Mouse (Mus musculus): Measurements from ENCODE around the gene Lonp2. TPM values are rescaled to one million over a fixed set of nuclear protein-coding genes. Genes with fewer than 3 reads are reported as not detected.

Gene Lonp2
- total and polyA plus RNA-seq, 3 experiments, result 42.5 to 73.4 (median 47.8) TPM

DNA sequence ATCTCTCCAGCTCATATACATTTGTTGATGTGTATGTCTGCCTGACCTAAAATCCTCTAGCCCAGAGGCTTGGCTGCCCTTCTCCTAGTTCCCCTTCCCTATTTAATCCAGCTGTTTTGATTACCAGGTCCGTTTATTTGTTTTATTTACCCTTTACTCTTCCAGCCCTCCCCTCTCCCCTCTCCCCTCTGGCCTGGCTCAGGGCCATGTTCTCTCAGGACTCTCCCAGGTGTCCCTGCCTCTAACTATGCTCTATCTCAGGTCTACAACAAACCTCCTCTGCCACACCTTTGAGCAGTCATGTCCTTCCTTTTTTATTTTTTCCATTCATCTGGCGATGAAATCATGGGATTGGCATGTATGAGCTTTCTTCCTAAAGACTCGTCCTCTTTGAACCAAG is 106.5 kb downstream of the Lonp2 start:
- TF ChIP-seq TAL1 (conservative IDR thresholded peaks at IDR 0.05; ENCODE audit: low read depth, low read length) (no peak), GATA1 (IDR thresholded peaks at IDR 0.05; ENCODE audit: borderline replicate concordance, low read length) (no peak), GATA2 (IDR thresholded peaks at IDR 0.05; ENCODE audit: borderline replicate concordance, low read depth, low read length) (no peak), CTCF (IDR thresholded peaks at IDR 0.05; ENCODE audit: low read depth, low read length) (no peak), POLR2AphosphoS5 (IDR thresholded peaks at IDR 0.05; ENCODE audit: insufficient replicate concordance, low read depth, low read length) (no peak)

DNA sequence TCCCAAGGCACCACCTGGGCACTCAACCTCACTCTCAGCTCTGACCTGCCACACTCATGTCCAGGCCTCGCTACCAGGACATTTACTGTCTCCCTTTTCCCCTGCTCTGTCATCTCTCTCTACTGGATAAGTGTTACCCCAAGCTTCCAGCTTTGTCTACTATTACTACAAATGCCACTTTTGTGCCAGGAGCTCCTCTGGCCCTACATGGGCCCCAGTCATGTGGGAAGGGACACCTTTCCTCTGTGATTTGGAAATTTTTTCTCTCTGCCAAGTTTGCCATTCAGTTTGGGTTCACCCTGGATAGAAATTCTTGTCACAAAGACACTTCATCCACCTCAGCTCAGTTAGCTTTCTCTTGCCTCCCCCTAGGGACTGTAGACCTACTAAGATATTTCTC is 107.0 kb downstream of the Lonp2 start:
- TF ChIP-seq POLR2AphosphoS5 (IDR thresholded peaks at IDR 0.05; ENCODE audit: insufficient replicate concordance, low read depth, low read length), result no peak
- TF ChIP-seq TAL1 (conservative IDR thresholded peaks at IDR 0.05; ENCODE audit: low read depth, low read length), result no peak
- TF ChIP-seq GATA2 (IDR thresholded peaks at IDR 0.05; ENCODE audit: borderline replicate concordance, low read depth, low read length), result no peak
- TF ChIP-seq CTCF (IDR thresholded peaks at IDR 0.05; ENCODE audit: low read depth, low read length), result no peak
- no peak for TF ChIP-seq GATA1 (IDR thresholded peaks at IDR 0.05; ENCODE audit: borderline replicate concordance, low read length)
- peaks cover 35% of the 10 kb centered on the region for H3K4me1 ChIP-seq (ENCODE audit: insufficient read depth, low read depth, low read length)
- H3K9me3 ChIP-seq (replicated peaks), result no peaks in the 10 kb centered on the region
- no peaks in the 10 kb centered on the region for H3K27me3 ChIP-seq (ENCODE audit: insufficient read depth, low read length)
- peaks cover 29% of the 10 kb centered on the region for H3K36me3 ChIP-seq (replicated peaks)
- DNase-seq (ENCODE audit: low spot score) (no peak), ATAC-seq (ENCODE audit: extremely low read depth, insufficient number of reproducible peaks, low FRiP score, poor library complexity, severe bottlenecking) (no peak)
- no peak overlapping the region for H3K4me3 ChIP-seq (ENCODE audit: low read depth, low read length)

More for the DNA sequence above, 106.5 kb downstream of the Lonp2 start:
- no peaks in the 10 kb centered on the region for H3K27me3 ChIP-seq (ENCODE audit: insufficient read depth, low read length)
- DNase-seq (ENCODE audit: low spot score), result no peak
- H3K9me3 ChIP-seq (replicated peaks), result no peaks in the 10 kb centered on the region
- no peak overlapping the region for H3K4me3 ChIP-seq (ENCODE audit: low read depth, low read length)
- H3K4me1 ChIP-seq (ENCODE audit: insufficient read depth, low read depth, low read length), result peaks cover 29% of the 10 kb centered on the region
- peaks cover 29% of the 10 kb centered on the region for H3K36me3 ChIP-seq (replicated peaks)
- ATAC-seq (ENCODE audit: extremely low read depth, insufficient number of reproducible peaks, low FRiP score, poor library complexity, severe bottlenecking), result no peak

DNA sequence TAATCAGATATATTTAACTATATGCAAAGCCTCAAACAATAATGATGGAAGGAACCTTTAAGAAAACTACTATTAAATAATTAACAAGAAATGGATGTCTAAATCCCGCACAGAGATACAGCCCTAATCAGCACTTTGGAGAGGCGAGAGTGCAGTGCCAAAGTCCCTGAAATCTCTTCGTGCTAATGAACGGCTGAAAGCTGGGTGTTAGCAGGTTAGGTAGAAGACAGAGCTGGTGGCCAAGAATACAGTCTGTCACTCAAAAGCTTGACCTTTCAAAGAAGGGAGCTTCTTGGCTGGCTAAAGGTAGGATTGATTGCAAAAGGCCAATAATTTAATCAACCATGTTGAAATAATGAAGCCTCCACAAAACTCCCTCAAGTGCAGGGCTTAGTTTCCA is 110.3 kb downstream of the Lonp2 start:
- TF ChIP-seq POLR2AphosphoS5 (IDR thresholded peaks at IDR 0.05; ENCODE audit: insufficient replicate concordance, low read depth, low read length) (no peak), TAL1 (conservative IDR thresholded peaks at IDR 0.05; ENCODE audit: low read depth, low read length) (no peak), GATA1 (IDR thresholded peaks at IDR 0.05; ENCODE audit: borderline replicate concordance, low read length) (no peak), CTCF (IDR thresholded peaks at IDR 0.05; ENCODE audit: low read depth, low read length) (no peak), GATA2 (IDR thresholded peaks at IDR 0.05; ENCODE audit: borderline replicate concordance, low read depth, low read length) (no peak)
- ATAC-seq (ENCODE audit: extremely low read depth, insufficient number of reproducible peaks, low FRiP score, poor library complexity, severe bottlenecking), result no peak
- Histone ChIP-seq H3K4me3 (ENCODE audit: low read depth, low read length) (no peak overlapping the region), H3K27me3 (ENCODE audit: insufficient read depth, low read length) (no peaks in the 10 kb centered on the region), H3K36me3 (replicated peaks) (peaks cover 8% of the 10 kb centered on the region), H3K9me3 (replicated peaks) (no peaks in the 10 kb centered on the region), H3K4me1 (ENCODE audit: insufficient read depth, low read depth, low read length) (peaks cover 26% of the 10 kb centered on the region)
- no peak for DNase-seq (ENCODE audit: low spot score)

DNA sequence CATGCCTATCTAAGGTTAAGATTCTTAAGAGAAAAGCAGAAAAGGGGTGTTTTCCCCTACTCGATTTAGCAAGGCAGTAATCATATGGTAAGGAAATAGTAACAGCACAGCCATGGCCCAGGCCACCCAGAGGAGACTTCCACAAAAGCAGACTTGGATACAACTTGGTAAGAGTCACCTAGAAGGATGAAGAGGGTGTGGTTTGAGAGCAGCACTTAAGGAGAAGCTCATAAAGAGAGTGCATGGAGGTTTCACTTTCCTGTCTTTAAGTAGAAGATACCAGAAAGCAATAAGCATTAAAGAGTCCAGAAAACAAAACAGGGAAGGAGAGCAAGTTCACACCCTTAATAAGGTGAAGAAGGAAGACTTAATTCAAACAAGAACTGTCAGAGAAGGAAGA is 111.1 kb downstream of the Lonp2 start:
- peaks cover 26% of the 10 kb centered on the region for H3K4me1 ChIP-seq (ENCODE audit: insufficient read depth, low read depth, low read length)
- TF ChIP-seq TAL1 (conservative IDR thresholded peaks at IDR 0.05; ENCODE audit: low read depth, low read length), result no peak
- TF ChIP-seq CTCF (IDR thresholded peaks at IDR 0.05; ENCODE audit: low read depth, low read length), result no peak
- no peak for TF ChIP-seq GATA2 (IDR thresholded peaks at IDR 0.05; ENCODE audit: borderline replicate concordance, low read depth, low read length)
- no peak for TF ChIP-seq GATA1 (IDR thresholded peaks at IDR 0.05; ENCODE audit: borderline replicate concordance, low read length)
- TF ChIP-seq POLR2AphosphoS5 (IDR thresholded peaks at IDR 0.05; ENCODE audit: insufficient replicate concordance, low read depth, low read length), result no peak
- ATAC-seq (ENCODE audit: extremely low read depth, insufficient number of reproducible peaks, low FRiP score, poor library complexity, severe bottlenecking), result no peak

DNA sequence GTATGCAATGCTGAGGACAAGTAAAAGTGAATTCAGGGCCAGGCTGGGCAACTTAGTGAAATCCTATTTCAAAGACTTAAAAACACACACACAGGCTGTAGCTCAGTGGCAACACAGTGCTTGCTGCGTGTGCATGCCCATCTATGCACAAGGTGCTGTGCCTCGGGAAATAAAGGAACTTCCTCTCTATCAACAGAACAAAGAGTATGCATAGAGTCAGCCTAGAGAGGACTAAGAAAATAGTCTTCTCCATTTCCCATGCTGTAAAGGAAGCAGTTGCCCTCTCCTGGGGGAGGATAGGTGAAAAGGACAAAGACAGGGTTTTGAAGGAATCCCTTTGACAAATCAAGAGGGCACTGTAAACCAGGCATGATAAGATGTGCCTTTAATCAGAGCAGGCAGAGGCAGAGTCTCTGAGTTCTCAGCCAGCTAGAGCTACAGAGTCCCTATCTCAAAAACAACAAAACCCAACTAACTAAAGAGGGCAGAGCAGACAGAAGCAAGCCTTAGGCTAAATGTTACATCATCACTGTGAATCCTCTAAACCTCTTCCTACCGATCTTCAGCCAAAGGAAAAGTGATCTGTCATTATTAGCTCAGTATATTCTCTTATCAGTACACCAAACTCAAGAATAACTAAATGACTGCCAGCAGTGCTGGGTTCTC is 111.7 kb downstream of the Lonp2 start:
- DNase-seq (ENCODE audit: low spot score) (no peak), ATAC-seq (ENCODE audit: extremely low read depth, insufficient number of reproducible peaks, low FRiP score, poor library complexity, severe bottlenecking) (peak; percentile 41)
- H3K36me3 ChIP-seq (replicated peaks), result peaks cover 5% of the 10 kb centered on the region
- peaks cover 23% of the 10 kb centered on the region for H3K4me1 ChIP-seq (ENCODE audit: insufficient read depth, low read depth, low read length)
- H3K27me3 ChIP-seq (ENCODE audit: insufficient read depth, low read length), result no peaks in the 10 kb centered on the region
- H3K4me3 ChIP-seq (ENCODE audit: low read depth, low read length), result no peak overlapping the region
- no peak for TF ChIP-seq POLR2AphosphoS5 (IDR thresholded peaks at IDR 0.05; ENCODE audit: insufficient replicate concordance, low read depth, low read length)
- TF ChIP-seq GATA2 (IDR thresholded peaks at IDR 0.05; ENCODE audit: borderline replicate concordance, low read depth, low read length), result no peak
- TF ChIP-seq TAL1 (conservative IDR thresholded peaks at IDR 0.05; ENCODE audit: low read depth, low read length), result no peak
- no peak for TF ChIP-seq CTCF (IDR thresholded peaks at IDR 0.05; ENCODE audit: low read depth, low read length)
- TF ChIP-seq GATA1 (IDR thresholded peaks at IDR 0.05; ENCODE audit: borderline replicate concordance, low read length), result no peak
- no peaks in the 10 kb centered on the region for H3K9me3 ChIP-seq (replicated peaks)

More for the DNA sequence above, 111.1 kb downstream of the Lonp2 start:
- Histone ChIP-seq H3K9me3 (replicated peaks) (no peaks in the 10 kb centered on the region), H3K36me3 (replicated peaks) (peaks cover 5% of the 10 kb centered on the region), H3K4me3 (ENCODE audit: low read depth, low read length) (no peak overlapping the region), H3K27me3 (ENCODE audit: insufficient read depth, low read length) (no peaks in the 10 kb centered on the region)
- DNase-seq (ENCODE audit: low spot score), result no peak

DNA sequence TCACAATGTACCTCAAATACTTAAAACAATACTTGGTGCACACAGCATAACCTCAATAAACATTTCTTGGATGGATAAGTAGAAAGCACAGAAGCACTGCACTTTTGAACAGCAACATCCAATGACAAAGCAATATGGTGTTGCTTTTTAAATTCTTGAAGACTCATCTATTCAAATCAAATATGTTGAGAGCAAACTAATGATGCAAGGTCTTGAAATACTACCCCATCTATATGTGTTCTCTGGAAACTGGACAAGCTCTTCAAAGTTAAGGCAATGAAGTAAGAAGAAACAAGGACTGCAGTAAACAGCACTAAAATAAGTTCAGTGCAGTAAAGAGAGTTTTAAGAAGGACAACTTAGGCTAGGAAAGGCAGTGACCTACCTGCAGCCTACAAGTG is 117.1 kb downstream of the Lonp2 start:
- Histone ChIP-seq H3K4me1 (ENCODE audit: insufficient read depth, low read depth, low read length) (peaks cover 33% of the 10 kb centered on the region), H3K36me3 (replicated peaks) (peaks cover 9% of the 10 kb centered on the region), H3K4me3 (ENCODE audit: low read depth, low read length) (no peak overlapping the region), H3K9me3 (replicated peaks) (no peaks in the 10 kb centered on the region), H3K27me3 (ENCODE audit: insufficient read depth, low read length) (no peaks in the 10 kb centered on the region)
- ATAC-seq (ENCODE audit: extremely low read depth, insufficient number of reproducible peaks, low FRiP score, poor library complexity, severe bottlenecking) (no peak), DNase-seq (ENCODE audit: low spot score) (no peak)
- TF ChIP-seq GATA1 (IDR thresholded peaks at IDR 0.05; ENCODE audit: borderline replicate concordance, low read length) (no peak), POLR2AphosphoS5 (IDR thresholded peaks at IDR 0.05; ENCODE audit: insufficient replicate concordance, low read depth, low read length) (no peak), TAL1 (conservative IDR thresholded peaks at IDR 0.05; ENCODE audit: low read depth, low read length) (no peak), CTCF (IDR thresholded peaks at IDR 0.05; ENCODE audit: low read depth, low read length) (no peak)
